Mouse (Mus musculus) spleen, adult 2 months (tissue): ENCODE results near the gene Pla2g2e.

Experiments used
- CTCF ChIP-seq: fragments of 200-500 bp; IDR thresholded peaks from 2 replicates; pipeline ENCODE4 v1.5.1; 2011; ENCODE audit warnings: mild to moderate bottlenecking, inconsistent platforms; ENCODE audit not compliant: insufficient read depth, insufficient read length, insufficient replicate concordance; ENCODE audit errors: extremely low read depth
- POLR2A ChIP-seq: fragments of 200-500 bp; IDR thresholded peaks from 2 replicates; pipeline ENCODE4 v1.6.1; 2011; ENCODE audit warnings: low read depth, low read length, inconsistent platforms

DNA sequence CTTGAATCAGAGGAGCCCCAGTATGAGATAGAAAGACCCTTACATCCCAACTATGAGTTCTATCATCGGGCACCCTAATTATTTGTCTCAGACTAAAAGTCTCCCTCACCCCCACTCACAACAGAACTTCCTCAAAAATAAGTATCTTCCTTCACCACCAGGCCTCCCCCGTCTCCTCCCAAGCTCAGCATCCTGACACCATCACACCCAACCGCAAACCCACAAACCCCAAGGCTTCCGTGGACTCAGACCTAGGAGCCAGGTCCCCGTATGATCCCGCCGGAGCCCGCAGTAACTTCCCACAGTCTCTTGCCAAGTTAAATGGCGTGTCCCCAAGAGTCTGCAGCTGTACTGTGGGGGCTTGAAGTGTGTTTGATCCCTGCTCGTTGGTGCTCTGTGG, 20.2 kb upstream of the Pla2g2e start:
- TF ChIP-seq CTCF (no peak), POLR2A (no peak)
